Mouse (Mus musculus) forebrain, embryonic 14.5 days (tissue): Measurements from ENCODE around the gene Iglon5. TPM values are rescaled to one million over a fixed set of nuclear protein-coding genes. Genes with fewer than 3 reads are reported as not detected.
A peak's percentile ranks its signal among the peaks of the same experiment; 100 is the strongest.

ENCODE experiments used
- ATAC-seq: fragments of 200-750 bp; cut with Nextera tagmentation; 2 replicates; pipeline ENCODE4 v1.8.0; 2017; ENCODE audit warnings: mild to moderate bottlenecking, moderate library complexity
- DNase-seq: peaks from one replicate; pipeline ENCODE4 v3.0.0-alpha.2; 2015; ENCODE audit warnings: low spot score
- H3K27ac ChIP-seq: fragments of 300-500 bp; sonication (generic); 2 replicates; pipeline ENCODE4 v1.5.1; 2014; ENCODE audit warnings: low read depth, mild to moderate bottlenecking, control low read depth, low read length, moderate library complexity
- H3K27me3 ChIP-seq: fragments of 300-500 bp; sonication (generic); replicated peaks from 2 replicates; pipeline ENCODE4 v1.6.1; 2014; ENCODE audit warnings: low read length, control low read depth, mixed read lengths; ENCODE audit not compliant: control insufficient read depth, insufficient read depth
- H3K36me3 ChIP-seq: fragments of 300-500 bp; sonication (generic); 2 replicates; pipeline ENCODE4 v1.6.1; 2014; ENCODE audit warnings: low read length, control low read depth; ENCODE audit not compliant: control insufficient read depth, insufficient read depth
- H3K4me1 ChIP-seq: fragments of 300-500 bp; sonication (generic); 2 replicates; pipeline ENCODE4 v1.6.1; 2014; ENCODE audit warnings: antibody characterized with exemption, low read length, control low read depth; ENCODE audit not compliant: control insufficient read depth, insufficient read depth
- H3K4me2 ChIP-seq: fragments of 300-500 bp; sonication (generic); 2 replicates; pipeline ENCODE4 v1.6.1; 2014; ENCODE audit warnings: mild to moderate bottlenecking, control low read depth, low read length
- H3K4me3 ChIP-seq: fragments of 300-500 bp; sonication (generic); 2 replicates; pipeline ENCODE4 v1.5.1; 2014; ENCODE audit warnings: low read depth, low read length, control low read depth
- H3K9ac ChIP-seq: fragments of 300-500 bp; sonication (generic); 2 replicates; pipeline ENCODE4 v1.6.1; 2014; ENCODE audit warnings: mild to moderate bottlenecking, low read length, control low read depth, moderate library complexity
- H3K9me3 ChIP-seq: fragments of 300-500 bp; sonication (generic); replicated peaks from 2 replicates; pipeline ENCODE4 v1.6.1; 2016; ENCODE audit warnings: low read length, control low read depth, mixed read lengths; ENCODE audit not compliant: control insufficient read depth
- WGBS: fragments of 180-500 bp; shearing (Covaris S2); extraction: QIAGEN DNeasy Blood & Tissue Kit; methylation state at CpG from one replicate; pipeline ENCODE4 v1.1.7; 2014; 5-methylcytosine and 5-hydroxymethylcytosine counted together
- polyA plus RNA-seq: library from polyadenylated mRNA; unstranded; fragments of >200 nt; fragmentation: Nextera tagmentation; extraction: Ambion mirVana; gene quantifications from 2 replicates; pipeline ENCODE4 v1.2.1, GENCODE M21; 2014

Iglon5 gene
- polyA plus RNA-seq, 1 experiment from 2014 or later = 5.1 TPM

GRCm38 (mm10) chr7:43476376-43476775 is 13.5 kb downstream of the Iglon5 start:
- H3K9me3 ChIP-seq = no peaks in the 10 kb centered on the region
- peaks cover 32% of the 10 kb centered on the region for H3K36me3 ChIP-seq
- ATAC-seq = peak; percentile 26; the same call in 1 of the 2 replicates
- WGBS = 16% methylated on average over 12 of the region's 13 CpGs
- no peak for DNase-seq
- H3K4me2 ChIP-seq = no peak overlapping the region
- no peak overlapping the region for H3K4me3 ChIP-seq
- H3K27ac ChIP-seq = no peak overlapping the region
- H3K27me3 ChIP-seq = 0 out of 2 replicates have a peak, but pooled peaks cover 10% of the 10 kb centered on the region
- H3K9ac ChIP-seq = no peak overlapping the region
- H3K4me1 ChIP-seq = 0 out of 2 replicates have a peak, but pooled peaks cover 2% of the 10 kb centered on the region

GRCm38 (mm10) chr7:43475706-43476105 is 14.2 kb downstream of the Iglon5 start:
- Histone ChIP-seq H3K4me2 (no peak overlapping the region), H3K9ac (no peak overlapping the region), H3K27me3 (0 out of 2 replicates have a peak, but pooled peaks cover 10% of the 10 kb centered on the region), H3K36me3 (peaks cover 32% of the 10 kb centered on the region), H3K4me1 (0 out of 2 replicates have a peak, but pooled peaks cover 2% of the 10 kb centered on the region), H3K9me3 (no peaks in the 10 kb centered on the region), H3K4me3 (no peak overlapping the region), H3K27ac (no peak overlapping the region)
- 17% methylated on average over 23 of the region's 23 CpGs for WGBS
- DNase-seq (no peak), ATAC-seq (no peak)

- Histone ChIP-seq H3K27ac (no peak overlapping the region), H3K27me3 (no peaks in the 10 kb centered on the region; the same call in 1 of the 2 replicates), H3K9ac (no peak overlapping the region), H3K4me2 (no peak overlapping the region), H3K36me3 (peaks cover 16% of the 10 kb centered on the region), H3K4me3 (no peak overlapping the region), H3K4me1 (no peaks in the 10 kb centered on the region; the same call in 1 of the 2 replicates), H3K9me3 (no peaks in the 10 kb centered on the region)
- ATAC-seq = no peak
- 39% methylated on average over 8 of the region's 8 CpGs for WGBS
- peak; percentile 48 for DNase-seq
Observed at GRCm38 (mm10) chr7:43470373-43470772, 19.5 kb downstream of the Iglon5 start.

- WGBS = 1% methylated on average over 33 of the region's 33 CpGs
Observed at GRCm38 (mm10) chr7:43466099-43466694, 23.7 kb downstream of the Iglon5 start.

GRCm38 (mm10) chr7:43465344-43466098 is 24.4 kb downstream of the Iglon5 start:
- no peaks in the 10 kb centered on the region for H3K9me3 ChIP-seq
- no peak overlapping the region for H3K27ac ChIP-seq
- WGBS = 1% methylated on average over 33 of the region's 33 CpGs
- peak overlapping the region; percentile 51 for H3K9ac ChIP-seq
- peaks cover 9% of the 10 kb centered on the region for H3K27me3 ChIP-seq
- peak; percentile 79 for ATAC-seq
- peak overlapping the region; percentile 36 for H3K4me3 ChIP-seq
- H3K36me3 ChIP-seq = no peaks in the 10 kb centered on the region
- H3K4me1 ChIP-seq = no peaks in the 10 kb centered on the region; the same call in 1 of the 2 replicates
- DNase-seq = peak; percentile 92
- peak overlapping the region; percentile 73 for H3K4me2 ChIP-seq

More at GRCm38 (mm10) chr7:43466099-43466694, 23.7 kb downstream of the Iglon5 start:
- H3K27me3 ChIP-seq = peaks cover 9% of the 10 kb centered on the region
- H3K27ac ChIP-seq = no peak overlapping the region
- H3K4me1 ChIP-seq = no peaks in the 10 kb centered on the region; the same call in 1 of the 2 replicates
- no peaks in the 10 kb centered on the region for H3K36me3 ChIP-seq
- DNase-seq = peak; percentile 82
- peak overlapping the region; percentile 73 for H3K4me2 ChIP-seq
- peak; percentile 60 for ATAC-seq
- H3K4me3 ChIP-seq = peak overlapping the region; percentile 36
- H3K9me3 ChIP-seq = no peaks in the 10 kb centered on the region
- H3K9ac ChIP-seq = peak overlapping the region; percentile 49

GRCm38 (mm10) chr7:43464864-43465343 is 25.0 kb downstream of the Iglon5 start:
- Histone ChIP-seq H3K4me1 (no peaks in the 10 kb centered on the region; the same call in 1 of the 2 replicates), H3K27me3 (peaks cover 9% of the 10 kb centered on the region), H3K4me2 (peak overlapping the region; percentile 73), H3K27ac (no peak overlapping the region), H3K9ac (peak overlapping the region; percentile 51), H3K4me3 (peak overlapping the region; percentile 36), H3K9me3 (no peaks in the 10 kb centered on the region), H3K36me3 (no peaks in the 10 kb centered on the region)
- DNase-seq = peak; percentile 50
- ATAC-seq = peak; percentile 8
- 10% methylated on average over 35 of the region's 35 CpGs for WGBS

- Histone ChIP-seq H3K27ac (no peak overlapping the region), H3K4me2 (no peak overlapping the region), H3K4me3 (no peak overlapping the region), H3K27me3 (peaks cover 9% of the 10 kb centered on the region), H3K9ac (no peak overlapping the region), H3K9me3 (no peaks in the 10 kb centered on the region), H3K36me3 (no peaks in the 10 kb centered on the region), H3K4me1 (no peaks in the 10 kb centered on the region; the same call in 1 of the 2 replicates)
- WGBS = 81% methylated on average over 7 of the region's 7 CpGs
- DNase-seq (no peak), ATAC-seq (no peak)
Observed at GRCm38 (mm10) chr7:43463976-43464375, 25.9 kb downstream of the Iglon5 start.

GRCm38 (mm10) chr7:43462851-43463250 is 27.0 kb downstream of the Iglon5 start, which contains the start of gene Vsig10l:
Vsig10l (plus strand) TSS chr7:43463151.
- H3K27me3 ChIP-seq = peaks cover 9% of the 10 kb centered on the region
- no peak within 1 kb of the TSS for H3K27ac ChIP-seq
- no peaks in the 10 kb centered on the region for H3K9me3 ChIP-seq
- H3K36me3 ChIP-seq = no peaks in the 10 kb centered on the region
- ATAC-seq = no peak
- no peak within 1 kb of the TSS for H3K9ac ChIP-seq
- no peak for DNase-seq
- H3K4me2 ChIP-seq = no peak within 1 kb of the TSS
- 65% methylated on average over 4 of the region's 4 CpGs for WGBS
- no peak within 1 kb of the TSS for H3K4me3 ChIP-seq
- no peaks in the 10 kb centered on the region; the same call in 1 of the 2 replicates for H3K4me1 ChIP-seq
